Mouse (Mus musculus) adrenal gland (tissue): ENCODE data around the gene Cela2a.
"Not testable (repeated sequence)": the region's sequence is repeated elsewhere in the genome, so short reads cannot be mapped to it uniquely, and the experiment has no call there.

Source experiments
- intact Hi-C: fragments of 180-260 bp; cut with DNase I; formaldehyde crosslinking; loops from one replicate; pipeline ENCODE4 v1.15.1; 2025

The Cela2a gene

GRCm38 (mm10) chr4:141805886-141806285 is 20.1 kb downstream of the Cela2a start:
- intact Hi-C loops: loop anchor here (5.0 kb wide), 1 partner anchor 46 kb away; no protein-coding TSS in a partner anchor

GRCm38 (mm10) chr4:141804105-141804504 is 21.9 kb downstream of the Cela2a start:
- intact Hi-C loops: no loop called here

- intact Hi-C loops: no loop called here
Measured at GRCm38 (mm10) chr4:141797545-141797944, 28.4 kb downstream of the Cela2a start.

- intact Hi-C loops: no loop called here
Measured at GRCm38 (mm10) chr4:141796954-141797353, 29.0 kb downstream of the Cela2a start.

- intact Hi-C loops: no loop called here
Measured at GRCm38 (mm10) chr4:141796356-141796755, 29.6 kb downstream of the Cela2a start.

- intact Hi-C loops: no loop called here
Measured at GRCm38 (mm10) chr4:141794152-141794535, 31.8 kb downstream of the Cela2a start.

- intact Hi-C loops: no loop called here
Measured at GRCm38 (mm10) chr4:141793282-141794151, 32.4 kb downstream of the Cela2a start, which contains the start of gene Casp9. Gene Casp9, plus strand, starts transcription at chr4:141793612.

- intact Hi-C loops: no loop called here
Measured at GRCm38 (mm10) chr4:141792554-141793281, 33.2 kb downstream of the Cela2a start.

- intact Hi-C loops: no loop called here
Measured at GRCm38 (mm10) chr4:141791951-141792350, 34.0 kb downstream of the Cela2a start.

GRCm38 (mm10) chr4:141791486-141791885 is 34.5 kb downstream of the Cela2a start:
- intact Hi-C loops: no loop called here

- intact Hi-C loops: no loop called here
Measured at GRCm38 (mm10) chr4:141790524-141790990, 35.4 kb downstream of the Cela2a start, which contains the start of gene Dnajc16. Gene Dnajc16, minus strand, starts transcription at chr4:141790931.

- intact Hi-C loops: no loop called here
Measured at GRCm38 (mm10) chr4:141789564-141790218, 36.3 kb downstream of the Cela2a start.

- intact Hi-C loops: no loop called here
Measured at GRCm38 (mm10) chr4:141787462-141787861, 38.5 kb downstream of the Cela2a start.

- intact Hi-C loops: no loop called here
Measured at GRCm38 (mm10) chr4:141787046-141787445, 38.9 kb downstream of the Cela2a start.

- intact Hi-C loops: no loop called here
Measured at GRCm38 (mm10) chr4:141786141-141786540, 39.8 kb downstream of the Cela2a start.

- intact Hi-C loops: no loop called here
Measured at GRCm38 (mm10) chr4:141784835-141785234, 41.1 kb downstream of the Cela2a start.

GRCm38 (mm10) chr4:141781201-141781985 is 44.6 kb downstream of the Cela2a start:
- intact Hi-C loops: no loop called here

- intact Hi-C loops: no loop called here
Measured at GRCm38 (mm10) chr4:141779828-141780227, 46.1 kb downstream of the Cela2a start.

GRCm38 (mm10) chr4:141773019-141773418 is 52.9 kb downstream of the Cela2a start:
- intact Hi-C loops: not testable (repeated sequence)

- intact Hi-C loops: no loop called here
Measured at GRCm38 (mm10) chr4:141771823-141772222, 54.1 kb downstream of the Cela2a start.
